Mouse (Mus musculus): ENCODE data around the gene D17Wsu92e.

Gene D17Wsu92e

GRCm38 (mm10) chr17:27701856-27702255, 118.6 kb downstream of the D17Wsu92e start:
- no peak for DNase-seq (ENCODE audit: low read depth, low spot score)

All from brain, embryonic 18.5 days (tissue).